Mouse (Mus musculus) hindbrain, postnatal 0 days (tissue): ENCODE results near the gene Blnk. TPM values are rescaled to one million over a fixed set of nuclear protein-coding genes. Genes with fewer than 3 reads are reported as not detected.

Experiments used
- ATAC-seq: fragments of 200-750 bp; cut with Nextera tagmentation; 2 replicates; pipeline ENCODE4 v1.8.0; 2017; ENCODE audit warnings: mild to moderate bottlenecking, moderate TSS enrichment, moderate library complexity
- DNase-seq: peaks from one replicate; pipeline ENCODE4 v3.0.0-alpha.2; 2015; ENCODE audit warnings: low spot score
- H3K27ac ChIP-seq: fragments of 300-500 bp; sonication (generic); 2 replicates; pipeline ENCODE4 v1.5.1; 2014; ENCODE audit warnings: mild to moderate bottlenecking
- H3K27me3 ChIP-seq: fragments of 300-500 bp; sonication (generic); 2 replicates; pipeline ENCODE4 v1.6.1; 2014; ENCODE audit warnings: low read length, mixed read lengths; ENCODE audit not compliant: insufficient read depth
- H3K36me3 ChIP-seq: fragments of 300-500 bp; sonication (generic); 2 replicates; pipeline ENCODE4 v1.6.1; 2014; ENCODE audit warnings: low read length, mixed read lengths; ENCODE audit not compliant: insufficient read depth
- H3K4me1 ChIP-seq: fragments of 300-500 bp; sonication (generic); 2 replicates; pipeline ENCODE4 v1.6.1; 2014; ENCODE audit warnings: antibody characterized with exemption, low read length, mixed read lengths; ENCODE audit not compliant: insufficient read depth
- H3K4me2 ChIP-seq: fragments of 300-500 bp; sonication (generic); 2 replicates; pipeline ENCODE4 v1.6.1; 2014; ENCODE audit warnings: low read depth, mild to moderate bottlenecking, low read length, moderate library complexity, mixed read lengths
- H3K4me3 ChIP-seq: fragments of 300-500 bp; sonication (generic); 2 replicates; pipeline ENCODE4 v1.5.1; 2014; ENCODE audit warnings: low read length
- H3K9ac ChIP-seq: fragments of 300-500 bp; sonication (generic); replicated peaks from 2 replicates; pipeline ENCODE4 v1.6.1; 2014; ENCODE audit warnings: mild to moderate bottlenecking, low read length, moderate library complexity, mixed read lengths
- H3K9me3 ChIP-seq: fragments of 300-500 bp; sonication (generic); 2 replicates; pipeline ENCODE4 v1.6.1; 2016; ENCODE audit warnings: low read length, mixed read lengths
- CTCF ChIP-seq: IDR thresholded peaks from 2 replicates; pipeline ENCODE4 v1.5.1; 2016; ENCODE audit warnings: antibody characterized with exemption, control low read depth, low read depth
- WGBS: fragments of 180-500 bp; shearing (Covaris S2); extraction: QIAGEN DNeasy Blood & Tissue Kit; methylation state at CpG from one replicate; pipeline ENCODE4 v1.1.7; 2014; 5-methylcytosine and 5-hydroxymethylcytosine counted together
- polyA plus RNA-seq: library from polyadenylated mRNA; unstranded; fragments of >200 nt; fragmentation: Nextera tagmentation; extraction: Ambion mirVana; gene quantifications from 2 replicates; pipeline ENCODE4 v1.2.1, GENCODE M21; 2015
- total RNA-seq: library from RNA; depleted of rRNA; stranded (reverse); fragments of >200 nt; gene quantifications from 2 replicates; pipeline ENCODE4 v1.2.3, GENCODE M21; 2014

The Blnk gene
- total and polyA plus RNA-seq, 2 experiments from 2014 or later: 0.05 to 1.4 TPM

GRCm38 (mm10) chr19:40984536-40984935, 9.8 kb downstream of the Blnk start:
- Histone ChIP-seq H3K27me3 (no peaks in the 10 kb centered on the region), H3K4me2 (no peak overlapping the region), H3K36me3 (no peaks in the 10 kb centered on the region), H3K4me3 (no peak overlapping the region), H3K9me3 (no peaks in the 10 kb centered on the region), H3K27ac (no peak overlapping the region), H3K9ac (no peak overlapping the region), H3K4me1 (no peaks in the 10 kb centered on the region)
- TF ChIP-seq CTCF: no peak
- DNase-seq (no peak), ATAC-seq (no peak)
- WGBS: 97% methylated on average over 1 of the region's 1 CpGs

GRCm38 (mm10) chr19:40980671-40981070, 13.7 kb downstream of the Blnk start:
- ATAC-seq: no peak
- no peak for TF ChIP-seq CTCF
- 82% methylated on average over 5 of the region's 5 CpGs for WGBS

GRCm38 (mm10) chr19:40978026-40978425, 16.3 kb downstream of the Blnk start:
- Histone ChIP-seq H3K36me3 (no peaks in the 10 kb centered on the region), H3K27ac (no peak overlapping the region), H3K27me3 (no peaks in the 10 kb centered on the region), H3K9me3 (no peaks in the 10 kb centered on the region), H3K4me2 (no peak overlapping the region), H3K9ac (no peak overlapping the region), H3K4me1 (no peaks in the 10 kb centered on the region), H3K4me3 (no peak overlapping the region)
- no peak for TF ChIP-seq CTCF
- whole genome bisulfite sequencing: 34% methylated on average over 5 of the region's 5 CpGs
- ATAC-seq: no peak
- no peak for DNase-seq

More at GRCm38 (mm10) chr19:40980671-40981070, 13.7 kb downstream of the Blnk start:
- Histone ChIP-seq H3K36me3 (no peaks in the 10 kb centered on the region), H3K27me3 (no peaks in the 10 kb centered on the region), H3K27ac (no peak overlapping the region), H3K4me3 (no peak overlapping the region), H3K9ac (no peak overlapping the region), H3K4me2 (no peak overlapping the region), H3K9me3 (no peaks in the 10 kb centered on the region), H3K4me1 (no peaks in the 10 kb centered on the region)
- no peak for DNase-seq

- Histone ChIP-seq H3K4me2 (no peak overlapping the region), H3K27me3 (no peaks in the 10 kb centered on the region), H3K4me1 (no peaks in the 10 kb centered on the region), H3K4me3 (no peak overlapping the region), H3K9ac (no peak overlapping the region), H3K36me3 (no peaks in the 10 kb centered on the region), H3K27ac (no peak overlapping the region), H3K9me3 (no peaks in the 10 kb centered on the region)
- TF ChIP-seq CTCF: no peak
- DNase-seq: no peak
- WGBS: 87% methylated on average over 11 of the region's 11 CpGs
- no peak for ATAC-seq
Measured at GRCm38 (mm10) chr19:40976946-40977917, 17.1 kb downstream of the Blnk start.

- no peak overlapping the region for H3K27ac ChIP-seq
- no peaks in the 10 kb centered on the region for H3K4me1 ChIP-seq
- no peaks in the 10 kb centered on the region for H3K27me3 ChIP-seq
- no peak overlapping the region for H3K4me3 ChIP-seq
- DNase-seq: no peak
- no peak for ATAC-seq
- H3K9me3 ChIP-seq: no peaks in the 10 kb centered on the region
- no peak overlapping the region for H3K9ac ChIP-seq
- no peak for TF ChIP-seq CTCF
- WGBS: 88% methylated on average over 5 of the region's 5 CpGs
- no peak overlapping the region for H3K4me2 ChIP-seq
- H3K36me3 ChIP-seq: no peaks in the 10 kb centered on the region
Measured at GRCm38 (mm10) chr19:40971273-40971914, 22.9 kb downstream of the Blnk start.

GRCm38 (mm10) chr19:40970775-40971174, 23.6 kb downstream of the Blnk start:
- no peak for ATAC-seq
- Histone ChIP-seq H3K27ac (no peak overlapping the region), H3K36me3 (no peaks in the 10 kb centered on the region), H3K27me3 (no peaks in the 10 kb centered on the region), H3K4me1 (no peaks in the 10 kb centered on the region), H3K9ac (no peak overlapping the region), H3K4me2 (no peak overlapping the region), H3K4me3 (no peak overlapping the region), H3K9me3 (no peaks in the 10 kb centered on the region)
- no peak for DNase-seq
- 86% methylated on average over 7 of the region's 7 CpGs for WGBS
- no peak for TF ChIP-seq CTCF
